Mouse (Mus musculus): ENCODE results near the gene Asic2.

DNA sequence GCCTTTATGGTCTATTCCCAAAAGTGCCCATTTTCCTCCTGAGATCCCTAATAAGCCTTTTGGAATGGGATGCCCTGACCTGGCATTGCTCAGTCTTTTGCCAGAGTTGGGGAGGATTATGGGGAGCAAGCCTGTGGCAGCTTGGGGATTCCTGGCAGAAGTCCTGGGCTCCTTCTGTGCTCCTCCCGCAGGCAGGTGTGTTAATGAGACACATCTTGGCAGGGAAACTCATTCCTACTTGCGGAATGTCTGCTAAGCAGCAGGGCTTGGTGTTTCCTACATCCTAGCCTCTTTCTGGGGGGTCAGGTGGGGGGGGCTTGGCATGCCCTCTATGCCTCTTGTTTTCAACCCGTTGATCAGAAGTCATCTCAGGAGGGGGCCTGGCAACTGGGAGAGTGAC is 1081.2 kb downstream of the Asic2 start:
- no peak for TF ChIP-seq POLR2A (IDR thresholded peaks at IDR 0.05; ENCODE audit: low read depth, low read length)
- no peak for TF ChIP-seq CTCF (IDR thresholded peaks at IDR 0.05; ENCODE audit: borderline replicate concordance, insufficient read depth, low read length)

All from embryonic fibroblast, embryonic 13.5 days (primary cell).